Mouse (Mus musculus) CD8-positive naive resting alpha-beta T cell, adult 2 months (primary cell): ENCODE measurements at regions not wholly inside any gene's neighbourhood (a gene's known extent, or its start where the extent isn't known, plus 50 kb on each side); places are given as distances from the start of the nearest gene placed in this dataset.
"Not testable (repeated sequence)": the region's sequence is repeated elsewhere in the genome, so short reads cannot be mapped to it uniquely, and the experiment has no call there.

ENCODE experiments used
- DNase-seq, 2 experiments: peaks; one replicate each; pipeline ENCODE4 v3.0.0; 2022; ENCODE audit warnings: low read depth in 2 of 2, low spot score in 2 of 2

DNA sequence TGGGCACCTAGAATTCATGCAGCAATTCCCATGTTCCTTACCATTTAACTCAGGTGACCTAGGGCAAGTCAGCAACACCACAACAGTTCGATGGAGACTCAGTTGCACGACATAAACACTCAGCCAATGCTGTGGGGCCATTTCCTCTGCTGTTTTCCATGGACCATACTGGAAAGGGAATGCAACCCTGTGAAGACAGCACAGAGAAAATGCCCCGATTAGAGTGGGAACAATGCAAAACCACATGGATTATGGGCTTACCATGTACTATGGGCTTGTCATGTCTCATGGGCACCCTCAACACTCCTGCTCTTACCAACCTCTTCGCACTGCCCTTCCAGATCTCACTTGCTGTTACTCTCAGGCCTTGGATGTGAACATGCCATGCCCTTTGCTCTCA, 207.6 kb downstream of the Snurf start:
- not testable (repeated sequence) for DNase-seq

DNA sequence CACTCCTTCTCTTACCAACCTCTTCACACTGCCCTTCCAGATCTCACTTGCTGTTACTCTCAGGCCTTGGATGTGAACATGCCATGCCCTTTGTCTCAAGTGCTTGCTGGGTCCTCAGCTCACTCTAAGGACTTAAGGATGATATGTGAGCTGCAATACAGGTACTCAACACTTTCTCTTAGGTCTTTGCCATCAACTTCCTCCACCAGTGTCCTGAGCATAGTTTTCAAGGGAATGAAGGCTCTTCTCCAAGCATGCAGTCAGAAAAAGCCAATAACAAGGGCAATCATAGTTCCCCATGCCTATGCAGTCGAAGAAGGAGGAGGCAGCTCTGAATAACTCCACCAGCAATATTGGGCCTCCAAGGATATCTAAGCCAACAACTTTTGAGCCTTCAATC, 235.1 kb downstream of the Snurf start:
- DNase-seq: peak; percentile 17 to 27

DNA sequence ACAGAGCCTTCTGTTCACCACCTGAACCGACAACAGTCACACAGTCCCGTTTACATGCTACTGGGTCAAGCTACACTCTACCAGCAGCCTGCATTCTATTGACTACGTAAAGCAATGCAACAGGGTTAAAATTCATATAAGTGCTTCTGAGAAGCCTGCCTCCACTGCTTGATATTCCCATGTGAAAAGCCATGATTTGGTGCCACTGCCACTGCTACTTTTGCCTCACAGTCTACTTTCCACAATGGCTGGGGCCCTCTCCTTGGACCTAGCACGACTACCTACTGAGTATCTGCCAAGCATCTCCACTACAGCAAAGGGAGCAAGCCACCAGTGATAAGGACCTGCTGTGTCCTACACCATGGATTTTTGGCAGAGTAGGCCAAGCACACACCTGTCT, 236.2 kb downstream of the Snurf start:
- DNase-seq: peak; percentile 8 to 21

DNA sequence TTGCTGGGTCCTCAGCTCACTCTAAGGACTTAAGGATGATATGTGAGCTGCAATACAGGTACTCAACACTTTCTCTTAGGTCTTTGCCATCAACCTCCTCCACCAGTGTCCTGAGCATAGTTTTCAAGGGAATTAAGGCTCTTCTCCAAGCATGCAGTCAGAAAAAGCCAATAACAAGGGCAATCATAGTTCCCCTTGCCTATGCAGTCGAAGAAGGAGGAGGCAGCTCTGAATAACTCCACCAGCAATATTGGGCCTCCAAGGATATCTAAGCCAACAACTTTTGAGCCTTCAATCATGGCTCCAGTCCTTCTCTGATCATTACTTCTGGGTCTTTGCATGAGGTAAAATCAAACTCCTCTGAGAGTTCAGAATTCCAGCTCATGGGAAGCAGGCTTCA, 237.5 kb downstream of the Snurf start:
- peak; percentile 6 to 8 for DNase-seq
